Mouse (Mus musculus) left cerebral cortex, postnatal 14 days (tissue): Measurements from ENCODE around the gene Olfr1168. TPM values are rescaled to one million over a fixed set of nuclear protein-coding genes. Genes with fewer than 3 reads are reported as not detected.
"Not testable (repeated sequence)": the region's sequence is repeated elsewhere in the genome, so short reads cannot be mapped to it uniquely, and the experiment has no call there.

Source experiments
- DNase-seq, 2 experiments: peaks; one replicate each; pipeline ENCODE4 v3.0.0; 2021 to 2022; ENCODE audit warnings: low spot score in 2 of 2, mixed read lengths in 1 of 2
- intact Hi-C: fragments of 180-260 bp; cut with DNase I; formaldehyde crosslinking; loops from one replicate; pipeline ENCODE4 v1.15.1; 2025
- long read RNA-seq, 2 experiments: library from polyadenylated mRNA; stranded (forward); transcript quantifications; one replicate each; pipeline ENCODE4 v2.0.0; 2021
- total RNA-seq, 2 experiments: library from RNA; stranded (reverse); gene quantifications; 2 replicates each; pipeline ENCODE4 v1.2.3; 2021

Gene Olfr1168
- total RNA-seq = not detected
- long read RNA-seq, experiment 1 = 0 reads
- long read RNA-seq, experiment 2 = 0 reads

GRCm38 (mm10) chr2:88181580-88181979 is at the start of gene Olfr1168:
Olfr1168 (plus strand) TSS chr2:88181880.
- no peak for DNase-seq

GRCm38 (mm10) chr2:88155093-88155492 is 26.6 kb upstream of the Olfr1168 start, which contains the start of gene Olfr1167:
Olfr1167 (minus strand) TSS chr2:88155193.
- intact Hi-C loops, DNase-seq: not testable (repeated sequence)

More at GRCm38 (mm10) chr2:88181580-88181979, at the start of gene Olfr1168:
- intact Hi-C loops = no loop called here

GRCm38 (mm10) chr2:88220784-88221183 is 39.1 kb downstream of the Olfr1168 start:
- intact Hi-C loops = no loop called here
- DNase-seq = no peak

GRCm38 (mm10) chr2:88228234-88228633 is 46.6 kb downstream of the Olfr1168 start, which contains the start of gene Olfr1170:
Olfr1170 (minus strand) TSS chr2:88228334.
- no peak for DNase-seq
- intact Hi-C loops = no loop called here

Other genes with a start within 250 kb of the Olfr1168 start
- not detected for gene Olfr1155, start 236.7 kb upstream of the Olfr1168 start, total RNA-seq
- not detected for gene Olfr1156, start 228.8 kb upstream of the Olfr1168 start, total RNA-seq
- gene Olfr1157, start 213.6 kb upstream of the Olfr1168 start, total RNA-seq = not detected
- gene Olfr74, start 207.2 kb upstream of the Olfr1168 start, total RNA-seq = not detected
- gene Olfr1158, start 191.8 kb upstream of the Olfr1168 start, total RNA-seq = not detected
- not detected for gene Olfr1160, start 173.6 kb upstream of the Olfr1168 start, total RNA-seq
- not detected for gene Olfr1161, start 159.1 kb upstream of the Olfr1168 start, total RNA-seq
- not detected for gene Olfr73, start 144.2 kb upstream of the Olfr1168 start, total RNA-seq
- not detected for gene Olfr1162, start 130.8 kb upstream of the Olfr1168 start, total RNA-seq
- gene Olfr1163, start 110.0 kb upstream of the Olfr1168 start, total RNA-seq = not detected
- not detected for gene Olfr1164, start 87.9 kb upstream of the Olfr1168 start, total RNA-seq
- not detected for gene Olfr1166, start 53.6 kb upstream of the Olfr1168 start, total RNA-seq
- gene Olfr1167, start 26.7 kb upstream of the Olfr1168 start, total RNA-seq = not detected
- not detected for gene Olfr1170, start 46.5 kb downstream of the Olfr1168 start, total RNA-seq
- gene Olfr1173, start 98.0 kb downstream of the Olfr1168 start, total RNA-seq = not detected
- not detected for gene Olfr1174-ps, start 133.3 kb downstream of the Olfr1168 start, total RNA-seq
- not detected for gene Olfr1175-ps, start 145.3 kb downstream of the Olfr1168 start, total RNA-seq
- not detected for gene Olfr1176, start 154.8 kb downstream of the Olfr1168 start, total RNA-seq
- not detected for gene Olfr1177-ps, start 164.6 kb downstream of the Olfr1168 start, total RNA-seq
- not detected for gene Olfr1178, start 205.2 kb downstream of the Olfr1168 start, total RNA-seq
- not detected for gene Olfr1179, start 224.6 kb downstream of the Olfr1168 start, total RNA-seq
- not detected for gene Olfr1180, start 237.3 kb downstream of the Olfr1168 start, total RNA-seq
- not detected for gene Olfr1181, start 244.3 kb downstream of the Olfr1168 start, total RNA-seq